Mouse (Mus musculus): ENCODE data around the gene Vmn2r73.

The Vmn2r73 gene

GRCm38 (mm10) chr7:85876166-85876565, at the start of gene Vmn2r73:
Gene Vmn2r73 (minus strand): TSS chr7:85876266.
- no peak for DNase-seq

- no peak for DNase-seq
Measured at GRCm38 (mm10) chr7:85840090-85840948, 35.7 kb downstream of the Vmn2r73 start.

- DNase-seq = peak; percentile 1 to 9
Measured at GRCm38 (mm10) chr7:85818092-85818491, 58.0 kb downstream of the Vmn2r73 start.
